In genomic region chr2:15060856-15061255, GRCm38 (mm10) we compare ENCODE assay signal across 17 mouse cellular contexts.
"Had no signal": no experiment of that assay in that cellular context is flagged by ENCODE, and none has a peak within 500 bp of the region (broad histone marks: within the 10 kb centered on the region; RNA-seq: fewer than 3 reads in every experiment).

No protein-coding gene starts in this region.

- H3K27ac ChIP-seq: neural tube, embryonic 12.5 days; neural tube, embryonic 13.5 days; neural tube, embryonic 15.5 days; stomach, embryonic 15.5 days; stomach, postnatal 0 days had no signal

- DNase-seq: retina, postnatal 1 day; right cerebral cortex, adult 18-20 months; right cerebral cortex, postnatal 14 days; right cerebral cortex, postnatal 25 days; right cerebral cortex, postnatal 4 days; spleen, adult 18-20 months; thymus, adult 18-20 months; thymus, adult 2 months; thymus, postnatal 14 days; thymus, postnatal 25 days; thymus, postnatal 36 days; thymus, postnatal 4 days had no signal

- H3K4me3 ChIP-seq: neural tube, embryonic 12.5 days; neural tube, embryonic 13.5 days; neural tube, embryonic 15.5 days; stomach, embryonic 15.5 days had no signal
